Mouse (Mus musculus): ENCODE results near the gene Ufc1. TPM values are rescaled to one million over a fixed set of nuclear protein-coding genes. Genes with fewer than 3 reads are reported as not detected.

Ufc1 gene
- total and polyA plus RNA-seq, 3 experiments: 71.0 to 408 (median 101) TPM

- no peak overlapping the region for H3K9ac ChIP-seq (ENCODE audit: control insufficient read depth, low read depth, low read length, poor library complexity, severe bottlenecking)
- H3K4me1 ChIP-seq (ENCODE audit: control insufficient read depth in 1 of 2, insufficient read depth in 2 of 2, low read length in 2 of 2): no peaks in the 10 kb centered on the region
- H3K27me3 ChIP-seq (ENCODE audit: control insufficient read depth in 1 of 2, insufficient read depth in 2 of 2, low read length in 2 of 2): no peaks in the 10 kb centered on the region
- no peaks in the 10 kb centered on the region for H3K79me2 ChIP-seq (ENCODE audit: control insufficient read depth, insufficient read depth, low read length, poor library complexity)
- TF ChIP-seq POLR2AphosphoS2 (IDR thresholded peaks at IDR 0.05; ENCODE audit: low read length) (peak; percentile 43; the same call in 1 of the 2 replicates), ZNF384 (IDR thresholded peaks at IDR 0.05; ENCODE audit: low read depth, low read length) (no peak), MXI1 (IDR thresholded peaks at IDR 0.05; ENCODE audit: low read depth, low read length) (no peak)
- no peak overlapping the region for H3K4me3 ChIP-seq (ENCODE audit: control insufficient read depth in 1 of 2, insufficient read depth in 1 of 2, low read depth in 2 of 2, low read length in 2 of 2)
- H3K36me3 ChIP-seq (ENCODE audit: control insufficient read depth in 1 of 2, insufficient read depth in 2 of 2, low read length in 2 of 2): peaks cover 0 to 2% of the 10 kb centered on the region in 2 experiments; a peak in 1 of 4 replicates
- H3K27ac ChIP-seq (ENCODE audit: control insufficient read depth, low read depth, low read length): no peak overlapping the region
- no peak for DNase-seq (ENCODE audit: low read depth, low spot score)
- H3K9me3 ChIP-seq (replicated peaks; ENCODE audit: insufficient read depth, low read length): no peaks in the 10 kb centered on the region
Measured at GRCm38 (mm10) chr1:171319748-171320147, 24.9 kb upstream of the Ufc1 start.

- Histone ChIP-seq H3K27me3 (ENCODE audit: control insufficient read depth in 1 of 2, insufficient read depth in 2 of 2, low read length in 2 of 2) (peaks cover 3 to 13% of the 10 kb centered on the region in 2 experiments; a peak in 3 of 4 replicates), H3K4me3 (ENCODE audit: control insufficient read depth in 1 of 2, insufficient read depth in 1 of 2, low read depth in 2 of 2, low read length in 2 of 2) (no peak overlapping the region), H3K27ac (ENCODE audit: control insufficient read depth, low read depth, low read length) (no peak overlapping the region), H3K9ac (ENCODE audit: control insufficient read depth, low read depth, low read length, poor library complexity, severe bottlenecking) (no peak overlapping the region), H3K9me3 (replicated peaks; ENCODE audit: insufficient read depth, low read length) (no peaks in the 10 kb centered on the region), H3K4me1 (ENCODE audit: control insufficient read depth in 1 of 2, insufficient read depth in 2 of 2, low read length in 2 of 2) (no peaks in the 10 kb centered on the region), H3K79me2 (ENCODE audit: control insufficient read depth, insufficient read depth, low read length, poor library complexity) (no peaks in the 10 kb centered on the region), H3K36me3 (ENCODE audit: control insufficient read depth in 1 of 2, insufficient read depth in 2 of 2, low read length in 2 of 2) (no peaks in the 10 kb centered on the region)
- TF ChIP-seq CTCF (IDR thresholded peaks at IDR 0.05 in 2 of 3, conservative IDR thresholded peaks at IDR 0.05 in 1 of 3; ENCODE audit: control insufficient read depth in 1 of 3, insufficient read depth in 1 of 3, low read depth in 2 of 3, low read length in 3 of 3, poor library complexity in 1 of 3, severe bottlenecking in 1 of 3) (no peak), GABPA (IDR thresholded peaks at IDR 0.05; ENCODE audit: low read depth, low read length) (no peak), RCOR1 (IDR thresholded peaks at IDR 0.05; ENCODE audit: low read depth, low read length) (no peak), RAD21 (IDR thresholded peaks at IDR 0.05; ENCODE audit: low read depth, low read length) (no peak), GATA1 (IDR thresholded peaks at IDR 0.05; ENCODE audit: low read depth, low read length) (no peak), MYB (IDR thresholded peaks at IDR 0.05; ENCODE audit: low read depth, low read length) (no peak), ZMIZ1 (IDR thresholded peaks at IDR 0.05; ENCODE audit: low read depth, low read length) (no peak), ZNF384 (IDR thresholded peaks at IDR 0.05; ENCODE audit: low read depth, low read length) (no peak), JUND (IDR thresholded peaks at IDR 0.05; ENCODE audit: low read depth, low read length) (no peak), POLR2AphosphoS2 (IDR thresholded peaks at IDR 0.05; ENCODE audit: low read length) (no peak), POLR2A (IDR thresholded peaks at IDR 0.05; ENCODE audit: control insufficient read depth in 1 of 2, insufficient read depth in 1 of 2, low read depth in 1 of 2, low read length in 2 of 2, poor library complexity in 1 of 2) (no peak), SMC3 (IDR thresholded peaks at IDR 0.05; ENCODE audit: low read depth, low read length) (no peak), E2F4 (IDR thresholded peaks at IDR 0.05; ENCODE audit: borderline replicate concordance, low read depth, low read length) (no peak), MXI1 (IDR thresholded peaks at IDR 0.05; ENCODE audit: low read depth, low read length) (no peak), KAT2A (conservative IDR thresholded peaks at IDR 0.05; ENCODE audit: low read depth, low read length) (no peak), CHD2 (IDR thresholded peaks at IDR 0.05; ENCODE audit: low read length) (no peak), POLR2AphosphoS5 (IDR thresholded peaks at IDR 0.05; ENCODE audit: borderline replicate concordance, low read depth, low read length) (no peak), TCF12 (IDR thresholded peaks at IDR 0.05; ENCODE audit: low read depth, low read length) (no peak)
- DNase-seq (ENCODE audit: low read depth, low spot score): no peak
Measured at GRCm38 (mm10) chr1:171309321-171309720, 14.5 kb upstream of the Ufc1 start.

Measured in MEL (cell line).